Mouse (Mus musculus): ENCODE results near the gene Tac1.
"Not testable (repeated sequence)": the region's sequence is repeated elsewhere in the genome, so short reads cannot be mapped to it uniquely, and the experiment has no call there.

Tac1 gene

DNA sequence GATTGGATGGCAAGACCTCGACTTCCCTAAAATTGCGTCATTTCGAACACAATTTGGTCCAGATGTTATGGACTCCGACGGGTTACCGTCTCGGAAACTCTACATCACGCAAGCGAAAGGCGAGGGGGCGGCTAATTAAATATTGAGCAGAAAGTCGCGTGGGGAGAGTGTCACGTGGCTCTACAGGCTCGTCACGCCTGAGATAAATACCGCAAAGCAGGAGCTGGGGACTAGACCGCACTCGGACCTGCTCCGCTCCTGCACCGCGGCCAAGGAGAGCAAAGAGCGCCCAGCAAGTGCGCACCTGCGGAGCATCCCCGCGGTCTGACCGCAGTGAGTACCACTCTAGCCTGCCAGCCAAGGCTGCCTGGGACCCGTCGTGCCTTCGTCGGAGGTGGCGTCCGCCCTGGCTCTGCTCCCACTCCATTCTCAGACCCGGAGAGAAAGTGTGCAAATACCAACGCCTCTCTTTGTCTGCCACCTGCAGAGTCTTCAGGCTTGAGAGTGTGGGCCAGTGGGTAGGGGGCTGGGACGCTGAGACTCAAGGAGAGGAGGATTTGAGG, at the start of gene Tac1:
Tac1 (plus strand) TSS at position 51 of the 563 bp plus-strand sequence.
- DNase-seq = peak; percentile 13 to 16

DNA sequence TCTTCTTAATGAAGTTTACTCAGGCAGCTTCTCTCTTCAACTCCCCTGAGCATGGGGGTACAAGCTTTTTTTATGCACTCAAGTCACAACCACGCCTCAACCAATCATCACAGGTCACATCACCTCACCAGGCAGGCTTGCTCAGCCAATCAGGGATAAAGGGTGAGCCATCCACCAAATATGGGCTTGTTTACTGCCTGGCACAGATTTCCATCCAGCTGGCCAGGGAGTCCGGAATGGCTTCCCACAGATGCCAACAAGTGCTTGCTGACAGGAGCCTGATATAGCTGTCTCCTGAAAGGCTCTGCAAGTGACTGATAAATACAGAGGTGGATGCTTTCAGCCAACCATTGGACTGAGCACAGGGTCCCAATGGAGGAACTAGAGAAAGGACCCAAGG, 11.2 kb upstream of the Tac1 start:
- DNase-seq = not testable (repeated sequence)

DNA sequence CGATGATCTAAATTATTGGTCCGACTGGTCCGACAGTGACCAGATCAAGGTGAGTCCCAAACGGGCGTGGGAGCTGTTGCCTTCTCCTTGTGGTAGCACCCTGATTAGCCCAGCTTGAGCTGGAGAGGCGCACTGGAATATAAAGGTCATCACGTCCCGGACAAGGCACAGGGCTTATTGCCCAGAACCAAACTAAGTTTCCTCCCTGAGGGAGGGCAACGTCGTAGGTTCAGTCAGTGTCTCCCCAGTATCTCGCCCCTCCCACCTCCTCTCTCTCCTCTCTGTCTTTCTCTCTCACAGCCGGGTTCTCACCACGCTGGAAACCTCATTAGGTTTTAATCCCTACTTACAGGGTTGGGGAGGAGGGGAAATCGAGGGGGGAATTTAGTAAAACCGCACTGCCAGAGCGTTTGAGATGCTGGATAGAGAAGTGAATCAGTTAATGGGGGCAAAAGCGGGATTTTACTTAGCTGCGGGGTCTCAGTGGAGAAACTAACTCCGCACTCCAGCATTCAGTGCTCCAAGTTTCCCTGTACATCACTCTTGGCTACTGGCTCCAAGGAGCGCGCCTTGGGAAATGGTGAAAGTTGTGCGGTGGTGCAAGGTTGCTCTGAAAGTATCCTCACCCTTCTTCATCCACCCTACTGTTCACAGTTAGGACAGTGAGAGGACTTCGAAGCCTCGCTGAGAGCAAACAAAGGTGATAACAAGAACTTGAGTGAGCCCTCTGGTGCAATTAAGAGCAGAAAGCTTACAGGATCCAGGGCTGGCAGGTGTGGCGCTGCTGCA, 1.2 kb downstream of the Tac1 start:
- DNase-seq = peak; percentile 2 to 11

DNA sequence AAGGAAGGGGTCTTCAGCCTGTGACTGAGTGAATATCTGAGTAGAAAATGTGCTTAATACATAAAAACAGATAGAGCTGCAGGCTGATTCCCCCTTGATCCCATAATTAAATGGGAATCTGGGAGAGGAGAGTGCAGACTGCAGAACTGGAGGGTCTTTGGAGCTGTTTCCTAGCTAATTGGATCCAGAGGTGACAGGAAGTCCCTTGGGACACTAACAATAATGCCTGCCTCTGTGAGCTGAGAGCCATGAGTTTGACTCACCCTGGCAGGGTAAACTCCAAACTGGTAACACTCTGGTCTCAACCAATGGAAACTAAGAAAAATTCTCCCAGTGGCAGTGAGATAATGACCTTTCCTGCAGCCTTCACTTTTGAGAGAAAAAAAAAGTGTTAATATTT, 3.5 kb downstream of the Tac1 start:
- no peak for DNase-seq

DNA sequence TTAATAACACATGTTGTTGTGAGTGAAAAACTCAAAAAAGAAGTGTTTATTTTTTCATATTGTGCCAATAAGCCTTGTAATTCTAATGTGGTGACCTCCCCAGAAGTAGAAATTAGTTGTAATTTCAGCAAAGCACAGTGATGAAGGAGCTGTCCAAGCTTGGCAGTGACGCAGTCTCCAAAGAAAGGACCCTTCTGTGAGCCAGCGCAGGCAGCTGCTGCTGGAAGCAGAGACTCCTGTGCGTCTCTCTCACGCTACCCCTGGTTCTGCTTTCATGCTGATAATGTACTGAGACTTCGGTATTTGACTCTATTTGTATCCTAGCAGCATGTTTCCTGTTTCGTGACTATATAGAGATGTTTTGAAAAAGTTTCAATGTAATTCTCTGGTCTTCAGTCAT, 7.8 kb downstream of the Tac1 start:
- DNase-seq = no peak

DNA sequence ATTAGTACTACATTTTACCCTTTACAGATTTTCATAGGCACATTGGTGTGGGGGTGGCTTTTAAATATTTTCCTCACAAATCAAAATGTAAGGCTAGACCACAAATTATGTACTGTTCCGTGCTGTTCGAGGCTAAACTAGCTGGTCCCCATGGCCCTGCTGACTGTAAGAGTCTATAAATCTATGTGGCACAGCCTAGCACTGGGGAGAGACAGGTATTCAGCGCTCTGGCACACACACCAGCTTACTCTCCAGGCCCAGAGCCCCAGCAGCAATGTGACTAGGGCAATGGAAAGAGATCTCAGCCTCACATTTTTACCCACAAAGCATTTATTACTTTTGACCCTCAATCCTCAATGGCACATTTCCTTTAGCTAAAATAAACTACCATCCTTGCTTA, 9.9 kb downstream of the Tac1 start:
- DNase-seq = no peak

DNA sequence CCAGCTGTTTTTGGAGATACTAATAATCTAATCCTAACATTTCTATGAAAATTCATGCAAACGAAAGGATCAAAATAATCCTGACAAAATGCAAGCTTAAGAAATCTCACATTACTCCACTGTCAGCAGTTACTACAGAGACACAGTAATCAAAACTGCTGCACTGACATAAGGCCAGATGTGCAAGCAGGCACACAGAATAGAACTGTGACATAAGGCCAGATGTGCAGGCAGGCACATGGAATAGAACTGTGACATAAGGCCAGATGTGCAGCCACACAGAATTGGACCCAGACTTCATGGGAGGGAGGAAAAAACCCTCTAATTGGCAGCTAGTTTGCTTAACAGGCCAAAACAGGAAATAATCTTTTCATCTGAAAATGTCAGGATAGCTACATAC, 16.5 kb downstream of the Tac1 start:
- no peak for DNase-seq

DNA sequence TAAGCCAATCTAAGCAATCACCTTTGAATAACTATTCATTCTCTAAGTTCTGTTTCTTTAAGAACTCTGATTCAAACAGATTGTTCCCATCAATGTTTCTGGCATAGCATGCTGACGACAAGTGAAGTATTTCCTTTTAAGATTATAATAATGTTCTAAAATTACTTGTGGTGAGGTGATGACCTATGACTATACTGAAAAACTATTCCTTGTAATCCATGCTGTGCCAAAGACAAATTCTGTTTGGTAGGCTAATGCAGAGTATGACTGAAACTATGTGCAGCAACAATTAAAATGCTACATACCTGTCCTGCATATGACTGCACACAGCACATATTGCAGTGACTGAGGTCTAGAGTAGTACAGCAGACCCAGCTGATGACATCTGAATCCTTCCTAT, 23.4 kb downstream of the Tac1 start:
- no peak for DNase-seq

DNA sequence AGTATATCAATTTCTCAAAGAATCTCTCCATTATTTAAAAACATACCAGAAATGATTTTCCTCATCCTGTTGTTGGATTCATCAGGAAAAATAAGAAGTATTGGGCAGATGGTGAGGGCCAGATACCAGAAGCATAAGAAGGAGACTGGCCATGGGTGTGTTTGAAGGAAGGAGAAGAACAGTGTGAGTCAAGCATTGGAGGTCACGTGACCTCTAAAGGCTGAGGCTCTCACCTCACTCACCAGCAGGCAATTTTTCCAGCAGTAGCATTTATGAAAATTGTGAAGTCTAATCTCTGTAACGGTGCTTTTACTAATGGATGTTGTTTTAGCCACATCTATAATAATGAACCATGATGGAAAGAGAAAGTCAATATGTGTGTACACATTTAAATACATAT, 39.8 kb downstream of the Tac1 start:
- DNase-seq = no peak

DNA sequence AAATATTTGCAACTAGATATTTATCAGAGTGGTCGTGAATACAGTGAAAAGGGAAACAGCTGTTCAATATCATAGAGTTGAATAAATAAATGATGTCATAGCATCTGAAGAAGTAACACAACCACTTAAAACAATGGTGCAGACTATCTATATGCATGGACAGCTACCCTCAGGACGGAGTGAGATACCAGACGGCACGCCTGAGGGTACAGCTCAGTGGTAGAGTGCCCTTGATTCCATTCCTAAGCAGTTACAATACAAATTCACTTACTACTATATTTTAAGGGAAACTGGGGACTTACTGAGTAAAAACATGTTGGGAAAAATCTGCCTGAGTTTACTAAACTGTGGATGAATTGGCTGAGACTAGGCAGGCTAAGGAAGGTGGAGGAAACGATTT, 43.7 kb downstream of the Tac1 start:
- DNase-seq = no peak

DNA sequence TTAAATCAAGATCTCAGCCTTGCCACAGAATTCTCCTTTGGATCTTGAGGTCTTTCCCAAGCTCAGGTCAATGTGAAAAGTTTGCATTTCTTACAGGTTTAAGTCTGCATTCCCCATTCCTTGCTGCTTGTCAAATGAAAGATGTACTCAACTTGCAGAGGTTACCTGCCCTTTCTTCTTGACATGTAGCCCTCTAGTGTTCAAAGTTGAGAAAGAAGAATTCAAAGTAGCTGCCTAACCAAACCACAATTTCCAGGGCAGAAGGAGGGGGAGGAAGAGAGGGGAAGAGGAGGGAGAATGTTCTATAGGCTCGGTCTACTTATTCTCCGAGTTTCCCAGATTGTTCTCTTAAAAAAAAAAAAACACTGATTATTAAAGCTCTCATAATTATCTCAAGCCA, 45.5 kb downstream of the Tac1 start:
- DNase-seq = no peak

DNA sequence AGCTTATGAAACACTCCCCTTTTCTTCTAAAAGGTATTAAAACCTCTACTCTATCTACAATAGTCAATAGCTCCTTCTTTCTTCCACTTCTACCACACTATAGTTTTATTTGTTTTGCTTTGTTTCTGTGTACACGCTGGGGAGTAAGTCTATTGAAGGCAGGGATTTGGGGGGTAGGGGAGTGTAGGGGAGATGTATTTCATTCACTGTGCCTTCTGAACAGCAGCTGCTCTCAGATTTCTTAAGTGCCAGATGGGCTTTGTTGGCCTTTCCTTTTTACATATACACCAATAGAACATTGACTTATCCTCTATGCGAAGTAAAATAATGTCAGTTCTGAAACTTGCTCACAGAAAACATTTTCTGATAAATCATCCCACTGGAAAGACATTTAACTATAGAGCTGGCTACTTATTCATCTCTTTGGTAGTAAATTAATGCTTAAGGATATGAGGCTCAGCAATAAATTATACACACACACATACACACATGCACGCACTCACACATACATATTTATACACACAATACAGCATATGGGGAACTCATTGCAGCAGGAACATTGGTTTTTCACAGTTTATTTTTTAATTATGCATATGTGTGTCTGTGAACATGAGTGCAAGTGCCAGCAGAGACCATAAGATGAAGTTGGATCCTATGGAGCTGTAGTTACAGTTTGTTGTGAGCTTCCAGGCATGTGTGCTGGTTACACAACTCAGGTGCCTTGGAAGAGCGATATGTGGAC, 46.8 kb downstream of the Tac1 start:
- DNase-seq = no peak

DNA sequence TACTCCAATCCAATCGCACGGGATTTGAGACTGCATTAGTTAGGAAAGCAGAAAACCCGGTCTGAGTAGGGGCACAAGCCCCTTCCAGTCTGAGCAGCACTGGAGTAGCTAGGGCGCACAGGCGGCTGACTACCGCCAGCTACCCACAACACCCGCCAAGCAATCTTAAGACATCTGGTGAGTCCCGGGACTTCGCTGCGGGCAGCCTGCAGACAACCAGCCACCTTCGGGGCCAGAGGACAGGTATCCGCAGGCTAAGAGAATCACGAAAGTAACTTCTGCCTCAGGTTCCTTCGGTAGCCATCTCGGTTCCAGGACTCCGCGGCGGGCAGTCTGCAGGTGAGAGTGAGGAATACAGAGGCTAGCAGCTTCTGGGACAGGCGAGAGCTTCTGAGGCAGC, 59.0 kb downstream of the Tac1 start:
- not testable (repeated sequence) for DNase-seq
